19 mouse cellular contexts compared by ENCODE assay signal in the genomic region with DNA sequence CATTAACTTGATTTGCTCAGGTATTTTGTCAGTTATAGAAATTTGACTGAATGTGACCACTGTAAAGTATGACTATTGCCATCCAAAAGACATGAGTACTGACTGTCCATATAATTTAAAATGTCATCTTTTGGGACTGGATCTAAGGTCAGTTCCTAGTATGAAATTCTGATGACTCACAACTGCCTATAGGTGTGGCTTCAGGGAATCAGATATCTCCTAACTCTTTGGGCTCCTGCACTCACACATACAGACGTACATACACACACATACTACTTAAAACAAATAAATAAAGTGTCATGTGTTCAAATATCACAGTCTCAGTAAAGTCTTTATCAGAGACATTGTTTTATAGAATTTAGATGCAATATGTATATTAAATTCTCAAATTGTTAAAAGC. TPM values are rescaled to one million over a fixed set of nuclear protein-coding genes. Genes with fewer than 3 reads are reported as not detected.
"Had no signal": no experiment of that assay in that cellular context is flagged by ENCODE, and none has a peak within 500 bp of the region (broad histone marks: within the 10 kb centered on the region; RNA-seq: fewer than 3 reads in every experiment).

No protein-coding gene starts in this region.

- H3K4me3 ChIP-seq: limb, embryonic 10.5 days; midbrain, embryonic 15.5 days; neural tube, embryonic 12.5 days had no signal

- H3K9me3 ChIP-seq: limb, embryonic 10.5 days; midbrain, embryonic 15.5 days; neural tube, embryonic 12.5 days had no signal

- ATAC-seq: inflammation-experienced regulatory T-cells, adult 6 months; lung, postnatal 0 days; midbrain, embryonic 15.5 days had no signal

- H3K4me1 ChIP-seq: limb, embryonic 10.5 days; midbrain, embryonic 15.5 days; neural tube, embryonic 12.5 days had no signal

- DNase-seq: kidney, adult 11 months; kidney, adult 9 months; kidney, postnatal 10 days; lung, adult 2 months; lung, postnatal 36 days; retina, postnatal 1 day; right cerebral cortex, postnatal 4 days; spleen, adult 18-20 months; thymus, adult 18-20 months; thymus, postnatal 14 days had no signal

- H3K27me3 ChIP-seq: midbrain, embryonic 15.5 days; neural tube, embryonic 12.5 days had no signal

- H3K27ac ChIP-seq: limb, embryonic 10.5 days; midbrain, embryonic 15.5 days; neural tube, embryonic 12.5 days had no signal

- H3K36me3 ChIP-seq: limb, embryonic 10.5 days; midbrain, embryonic 15.5 days; neural tube, embryonic 12.5 days had no signal

- H3K4me2 ChIP-seq: midbrain, embryonic 11.5 days; midbrain, embryonic 15.5 days; neural tube, embryonic 12.5 days had no signal

- H3K9ac ChIP-seq: midbrain, embryonic 15.5 days; neural tube, embryonic 12.5 days had no signal

RNA-seq across cellular contexts. Expression of a gene that starts 5.8 kb away (rescaled TPM):
- polyA plus RNA-seq: inflammation-experienced regulatory T-cells, adult 6 months; large intestine, adult 2 months; limb, embryonic 10.5 days; limb, embryonic 14.5 days; lung, adult 2 months; midbrain, embryonic 11.5 days; midbrain, embryonic 15.5 days; neural tube, embryonic 12.5 days; stomach, embryonic 14.5 days had no signal
